Mouse (Mus musculus) midbrain, embryonic 14.5 days (tissue): ENCODE measurements at regions not wholly inside any gene's neighbourhood (a gene's known extent, or its start where the extent isn't known, plus 50 kb on each side); places are given as distances from the start of the nearest gene placed in this dataset.

ENCODE experiments used
- ATAC-seq: fragments of 200-750 bp; cut with Nextera tagmentation; 2 replicates; pipeline ENCODE4 v1.8.0; 2017; ENCODE audit warnings: moderate number of reproducible peaks, moderate library complexity; ENCODE audit not compliant: low FRiP score, low TSS enrichment
- DNase-seq: peaks from one replicate; pipeline ENCODE4 v3.0.0-alpha.2; 2015
- H3K27ac ChIP-seq: fragments of 300-500 bp; sonication (generic); replicated peaks from 2 replicates; pipeline ENCODE4 v1.5.1; 2014; ENCODE audit warnings: mild to moderate bottlenecking, low read depth, low read length, moderate library complexity
- H3K27me3 ChIP-seq: fragments of 300-500 bp; sonication (generic); 2 replicates; pipeline ENCODE4 v1.6.1; 2014; ENCODE audit warnings: low read length, control low read depth, mixed read lengths; ENCODE audit not compliant: control insufficient read depth, insufficient read depth
- H3K36me3 ChIP-seq: fragments of 300-500 bp; sonication (generic); 2 replicates; pipeline ENCODE4 v1.6.1; 2014; ENCODE audit warnings: low read length, control low read depth; ENCODE audit not compliant: control insufficient read depth, insufficient read depth
- H3K4me1 ChIP-seq: fragments of 300-500 bp; sonication (generic); 2 replicates; pipeline ENCODE4 v1.6.1; 2014; ENCODE audit warnings: mild to moderate bottlenecking, antibody characterized with exemption, low read length, control low read depth; ENCODE audit not compliant: control insufficient read depth, insufficient read depth
- H3K4me2 ChIP-seq: fragments of 300-500 bp; sonication (generic); 2 replicates; pipeline ENCODE4 v1.6.1; 2014; ENCODE audit warnings: mild to moderate bottlenecking, low read length, moderate library complexity
- H3K4me3 ChIP-seq: fragments of 300-500 bp; sonication (generic); replicated peaks from 2 replicates; pipeline ENCODE4 v1.5.1; 2014; ENCODE audit warnings: low read depth, low read length
- H3K9ac ChIP-seq: fragments of 300-500 bp; sonication (generic); replicated peaks from 2 replicates; pipeline ENCODE4 v1.6.1; 2014; ENCODE audit warnings: mild to moderate bottlenecking, low read length, moderate library complexity
- H3K9me3 ChIP-seq: fragments of 300-500 bp; sonication (generic); 2 replicates; pipeline ENCODE4 v1.6.1; 2016; ENCODE audit warnings: low read length, control low read depth, mixed read lengths; ENCODE audit not compliant: control insufficient read depth
- WGBS: fragments of 180-500 bp; shearing (Covaris S2); extraction: QIAGEN DNeasy Blood & Tissue Kit; methylation state at CpG from one replicate; pipeline ENCODE4 v1.1.7; 2014; 5-methylcytosine and 5-hydroxymethylcytosine counted together

DNA sequence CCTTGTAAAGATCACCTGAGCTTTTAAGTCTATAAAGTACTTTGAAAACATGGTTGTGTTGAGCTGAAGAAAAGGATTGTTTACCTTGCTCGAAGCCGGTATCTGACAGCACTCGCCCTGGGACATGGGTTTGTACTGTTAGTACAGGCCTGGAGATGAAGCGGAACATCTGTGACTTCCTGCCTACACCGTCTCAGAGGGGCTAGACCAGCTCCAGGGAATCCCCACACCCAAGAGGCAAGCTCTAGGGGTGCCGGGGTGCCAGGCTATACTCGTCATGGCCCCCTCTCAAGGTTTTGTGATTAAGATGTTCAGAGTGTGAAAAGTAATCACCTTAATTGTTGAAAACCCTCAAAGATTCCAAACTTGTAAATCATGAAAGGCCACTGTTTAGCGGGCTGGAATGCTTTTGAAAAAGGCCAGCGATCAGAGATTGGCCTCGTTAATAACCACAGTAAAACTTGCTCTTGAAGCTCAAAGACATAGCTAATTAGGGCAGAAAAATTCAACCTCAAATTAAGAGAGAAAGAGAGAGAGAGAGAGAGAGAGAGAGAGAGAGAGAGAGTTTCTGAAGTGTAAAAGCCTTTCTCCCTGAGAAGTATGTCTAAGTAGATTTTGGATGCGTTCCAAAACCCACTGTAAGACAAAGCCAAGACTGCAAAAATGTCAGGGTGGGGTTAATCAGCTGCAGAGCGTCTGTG is 202.9 kb downstream of the Mycn start:
- H3K4me1 ChIP-seq, result peaks cover 10% of the 10 kb centered on the region
- no peaks in the 10 kb centered on the region for H3K36me3 ChIP-seq
- ATAC-seq, result no peak
- peak; percentile 74 for DNase-seq
- H3K4me2 ChIP-seq, result no peak overlapping the region
- H3K27ac ChIP-seq, result 0 out of 2 replicates have a peak overlapping the region, but pooled peaks have one; percentile 22
- 32% methylated on average over 12 of the region's 12 CpGs for WGBS
- H3K9ac ChIP-seq, result no peak overlapping the region
- no peak overlapping the region for H3K4me3 ChIP-seq
- no peaks in the 10 kb centered on the region for H3K27me3 ChIP-seq
- no peaks in the 10 kb centered on the region for H3K9me3 ChIP-seq

DNA sequence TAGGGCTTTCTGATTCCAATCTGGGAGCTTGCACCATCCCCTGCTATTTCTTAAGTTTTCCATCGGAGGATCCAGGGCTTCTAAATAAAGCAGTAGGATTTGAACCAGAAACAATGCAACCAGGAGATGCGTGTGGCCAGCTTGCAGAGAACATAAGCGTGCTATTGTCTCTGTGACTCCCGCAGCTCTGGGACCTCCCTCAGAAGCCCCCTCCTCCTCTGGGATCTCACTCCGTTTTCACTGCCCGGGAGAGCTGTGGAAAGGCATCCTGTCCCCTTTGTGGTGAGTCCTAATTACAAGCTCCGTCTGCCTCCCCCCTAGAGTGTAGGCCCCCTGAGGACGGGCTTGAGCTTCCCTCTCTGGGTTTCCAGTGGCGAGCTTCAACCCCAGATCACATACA is 215.9 kb downstream of the Mycn start:
- H3K9ac ChIP-seq, result no peak overlapping the region; the same call in 1 of the 2 replicates
- DNase-seq (peak; percentile 45), ATAC-seq (no peak)
- H3K9me3 ChIP-seq, result 0 out of 2 replicates have a peak, but pooled peaks cover 2% of the 10 kb centered on the region
- no peaks in the 10 kb centered on the region for H3K27me3 ChIP-seq
- no peak overlapping the region for H3K4me3 ChIP-seq
- H3K36me3 ChIP-seq, result no peaks in the 10 kb centered on the region
- 3% methylated on average over 9 of the region's 9 CpGs for WGBS
- peak overlapping the region; percentile 43 for H3K27ac ChIP-seq
- H3K4me2 ChIP-seq, result peak overlapping the region; percentile 33
- H3K4me1 ChIP-seq, result peaks cover 27% of the 10 kb centered on the region

DNA sequence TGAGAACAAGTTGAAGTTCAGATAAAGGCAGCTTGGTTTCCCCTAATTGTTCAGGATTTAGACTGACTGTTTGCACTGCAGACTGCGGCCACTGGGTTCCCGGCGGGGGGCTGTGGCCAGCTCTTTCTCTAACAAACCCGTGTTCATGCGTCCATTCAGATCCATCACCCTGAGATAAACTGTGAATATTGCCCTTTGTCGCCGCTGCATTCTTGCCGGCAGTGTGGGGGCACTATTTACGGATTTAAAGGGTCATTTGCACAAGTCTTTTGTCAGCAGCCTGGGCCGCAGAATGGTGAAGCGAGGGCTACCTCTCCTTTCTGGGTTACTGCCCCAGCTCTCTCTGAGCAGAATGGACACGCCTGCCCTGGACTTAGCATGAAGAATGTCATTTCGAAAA is 216.6 kb downstream of the Mycn start:
- Histone ChIP-seq H3K4me1 (peaks cover 27% of the 10 kb centered on the region), H3K4me3 (no peak overlapping the region), H3K9ac (peak overlapping the region; percentile 17; the same call in 1 of the 2 replicates), H3K36me3 (no peaks in the 10 kb centered on the region), H3K27me3 (no peaks in the 10 kb centered on the region), H3K27ac (no peak overlapping the region; the same call in 1 of the 2 replicates), H3K9me3 (0 out of 2 replicates have a peak, but pooled peaks cover 2% of the 10 kb centered on the region), H3K4me2 (peak overlapping the region; percentile 33)
- ATAC-seq (peak; percentile 37; the same call in 1 of the 2 replicates), DNase-seq (peak; percentile 68)
- 2% methylated on average over 13 of the region's 13 CpGs for WGBS

DNA sequence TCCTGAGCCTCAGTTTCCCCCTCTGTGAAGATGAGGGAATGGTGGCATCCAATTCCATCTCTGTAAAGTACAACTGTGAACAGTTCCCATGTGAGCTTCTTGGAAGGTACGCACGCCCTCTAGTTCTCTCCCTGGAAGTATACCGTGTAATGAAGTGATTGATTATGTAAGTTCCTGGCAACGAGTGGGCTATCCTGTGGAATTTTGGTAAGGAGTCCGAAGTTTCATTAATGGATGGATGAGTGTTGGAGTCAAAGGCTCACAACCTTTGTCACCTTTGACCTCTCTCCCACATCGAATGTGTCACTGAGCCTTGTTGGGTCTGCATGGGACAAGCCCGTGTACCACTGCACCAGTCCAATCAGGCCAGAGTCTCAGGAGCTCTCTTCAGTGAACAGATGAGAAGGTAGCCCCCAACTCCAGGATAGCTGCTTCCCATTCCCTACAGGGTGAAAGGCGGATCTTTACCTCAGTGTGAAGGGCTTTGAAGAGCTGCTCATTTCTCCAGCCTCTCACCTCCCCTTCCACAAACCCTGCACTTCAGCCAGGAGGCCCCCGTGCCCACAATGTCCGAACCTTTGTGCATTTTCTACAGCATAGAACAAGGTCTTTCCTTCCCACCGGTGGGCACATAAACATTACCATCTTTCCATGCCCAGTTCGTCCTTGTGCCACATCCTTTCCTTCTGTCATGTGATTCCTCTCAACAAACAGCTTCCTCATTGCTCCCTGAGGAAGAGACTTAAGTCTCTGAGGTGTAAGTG is 217.8 kb downstream of the Mycn start:
- H3K27ac ChIP-seq, result peak overlapping the region; percentile 75
- H3K27me3 ChIP-seq, result no peaks in the 10 kb centered on the region
- H3K36me3 ChIP-seq, result no peaks in the 10 kb centered on the region
- H3K4me1 ChIP-seq, result peaks cover 27% of the 10 kb centered on the region
- WGBS, result 17% methylated on average over 12 of the region's 12 CpGs
- H3K9ac ChIP-seq, result peak overlapping the region; percentile 45; the same call in 1 of the 2 replicates
- peak; percentile 51 for ATAC-seq
- H3K4me3 ChIP-seq, result 0 out of 2 replicates have a peak overlapping the region, but pooled peaks have one; percentile 1
- no peaks in the 10 kb centered on the region for H3K9me3 ChIP-seq
- no peak for DNase-seq
- peak overlapping the region; percentile 45 for H3K4me2 ChIP-seq

DNA sequence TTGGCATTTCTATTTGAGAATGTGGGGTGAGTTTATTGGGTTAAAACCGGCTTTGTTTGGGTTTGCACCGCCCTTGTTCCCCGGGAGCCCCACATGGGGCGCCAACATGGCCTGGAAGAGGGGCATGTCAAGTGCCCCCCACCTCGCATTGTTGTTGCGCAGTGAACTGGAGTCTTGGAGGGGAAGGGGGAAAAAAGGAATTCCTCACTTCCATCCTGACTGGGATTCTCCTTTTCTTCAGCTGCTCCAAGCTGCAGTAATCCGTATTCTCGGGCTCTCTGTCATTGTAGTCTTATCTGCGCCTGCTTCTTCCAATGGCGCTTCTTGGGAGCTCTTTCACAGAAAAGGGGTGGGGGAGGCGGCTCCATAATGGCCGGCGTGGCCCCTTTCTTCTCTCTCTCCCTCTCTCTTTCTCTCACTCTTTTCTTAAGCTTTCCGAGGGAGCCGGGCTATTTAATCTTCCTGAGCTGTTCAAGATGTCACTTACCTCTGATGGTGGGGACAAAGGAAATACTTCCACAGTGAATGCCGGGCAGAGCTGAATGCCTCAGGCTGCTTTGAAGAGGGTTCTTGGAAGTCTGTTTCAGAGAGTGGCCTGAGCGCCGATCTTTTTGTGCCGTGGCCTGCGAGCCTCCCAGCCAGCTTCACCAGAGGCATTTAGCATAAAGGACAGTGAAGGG is 218.6 kb downstream of the Mycn start:
- peak overlapping the region; percentile 75 for H3K27ac ChIP-seq
- H3K36me3 ChIP-seq, result no peaks in the 10 kb centered on the region
- peak overlapping the region; percentile 45 for H3K4me2 ChIP-seq
- no peaks in the 10 kb centered on the region for H3K9me3 ChIP-seq
- peak overlapping the region; percentile 45; the same call in 1 of the 2 replicates for H3K9ac ChIP-seq
- 0 out of 2 replicates have a peak overlapping the region, but pooled peaks have one; percentile 1 for H3K4me3 ChIP-seq
- ATAC-seq (peak; percentile 69), DNase-seq (peak; percentile 80)
- H3K4me1 ChIP-seq, result peaks cover 27% of the 10 kb centered on the region
- WGBS, result 3% methylated on average over 20 of the region's 20 CpGs
- H3K27me3 ChIP-seq, result no peaks in the 10 kb centered on the region

DNA sequence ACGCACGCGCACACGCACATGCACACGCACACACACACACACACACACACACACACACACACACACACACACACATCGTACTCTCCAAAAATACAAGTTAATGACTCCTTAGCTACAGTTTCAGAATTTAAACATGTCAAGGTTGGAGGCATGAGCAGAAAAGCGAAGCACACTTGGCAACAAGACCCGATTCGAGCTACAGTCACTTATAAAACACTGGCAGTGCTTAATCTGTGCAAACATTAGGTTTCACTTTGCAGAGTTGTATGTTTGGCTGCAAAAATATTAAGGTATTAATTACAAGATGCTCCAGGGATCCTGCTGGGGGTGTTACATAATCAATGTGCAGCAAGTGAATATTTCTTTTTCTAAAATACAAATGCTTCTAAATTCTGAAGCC is 225.0 kb downstream of the Mycn start:
- no peaks in the 10 kb centered on the region for H3K27me3 ChIP-seq
- no peak overlapping the region for H3K4me3 ChIP-seq
- ATAC-seq, result no peak
- no peak for DNase-seq
- H3K9ac ChIP-seq, result no peak overlapping the region
- no peaks in the 10 kb centered on the region for H3K36me3 ChIP-seq
- 95% methylated on average over 9 of the region's 9 CpGs for WGBS
- no peaks in the 10 kb centered on the region for H3K9me3 ChIP-seq
- H3K4me2 ChIP-seq, result no peak overlapping the region
- 0 out of 2 replicates have a peak, but pooled peaks cover 2% of the 10 kb centered on the region for H3K4me1 ChIP-seq
- no peak overlapping the region for H3K27ac ChIP-seq

DNA sequence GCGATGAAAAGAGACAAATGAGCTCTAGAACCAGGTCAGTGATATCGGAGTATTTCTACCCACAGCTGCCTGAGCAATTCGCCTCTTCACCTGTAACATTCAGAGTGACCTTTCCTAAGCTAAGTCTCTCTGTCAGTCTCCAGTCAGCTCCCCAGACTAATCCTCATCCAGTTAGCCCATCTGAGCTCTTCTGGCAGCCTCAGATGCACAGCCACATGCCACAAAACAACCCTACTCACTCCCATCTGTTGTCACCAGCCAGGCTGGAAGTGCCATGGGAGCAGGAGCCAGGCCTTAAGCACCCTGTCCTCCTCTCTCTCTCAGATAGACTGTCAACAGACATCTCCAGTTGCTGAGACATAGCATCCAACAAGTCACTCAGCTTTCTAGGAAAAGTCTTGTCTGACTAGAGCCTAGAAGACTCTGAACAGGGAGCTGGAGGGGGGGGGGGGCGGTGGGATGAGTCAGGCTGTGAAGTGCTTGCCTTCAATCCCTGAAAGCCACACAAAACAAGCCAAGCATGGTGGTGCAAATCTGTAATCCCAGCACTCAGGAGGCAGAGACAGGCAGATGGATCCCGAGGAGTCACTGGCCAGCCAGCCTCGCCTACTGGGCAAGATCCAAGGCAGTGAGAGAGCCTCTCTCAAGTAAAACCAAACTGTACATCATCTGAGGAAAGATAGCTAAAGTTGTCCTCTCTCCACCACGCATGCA is 225.6 kb downstream of the Mycn start:
- Histone ChIP-seq H3K36me3 (no peaks in the 10 kb centered on the region), H3K9me3 (no peaks in the 10 kb centered on the region), H3K9ac (no peak overlapping the region), H3K27ac (no peak overlapping the region), H3K4me1 (0 out of 2 replicates have a peak, but pooled peaks cover 2% of the 10 kb centered on the region), H3K4me3 (no peak overlapping the region), H3K4me2 (no peak overlapping the region), H3K27me3 (no peaks in the 10 kb centered on the region)
- DNase-seq (no peak), ATAC-seq (no peak)
- WGBS, result 70% methylated on average over 7 of the region's 7 CpGs

DNA sequence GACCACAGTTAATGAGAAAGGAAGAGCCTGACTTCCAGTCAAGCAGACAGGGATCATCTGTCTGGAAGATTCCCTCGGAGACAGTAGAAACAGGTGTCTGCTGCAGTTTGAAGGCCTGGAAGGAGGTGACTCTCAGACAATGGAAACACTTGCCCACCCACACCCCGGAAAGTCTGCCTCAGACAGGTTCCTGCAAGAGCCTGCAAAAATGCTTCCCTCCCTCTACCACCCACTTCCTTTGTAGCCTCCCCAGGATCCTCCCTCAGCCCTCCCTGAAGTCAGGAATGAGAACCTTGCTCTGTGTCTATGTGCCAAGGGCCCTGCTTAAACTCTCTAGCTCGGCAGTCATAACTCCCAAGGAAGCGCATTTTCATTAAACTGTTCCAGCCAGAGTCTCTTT is 226.2 kb downstream of the Mycn start:
- H3K4me1 ChIP-seq, result 0 out of 2 replicates have a peak, but pooled peaks cover 2% of the 10 kb centered on the region
- WGBS, result 64% methylated on average over 4 of the region's 4 CpGs
- no peaks in the 10 kb centered on the region for H3K27me3 ChIP-seq
- no peaks in the 10 kb centered on the region for H3K36me3 ChIP-seq
- ATAC-seq, result no peak
- H3K9me3 ChIP-seq, result no peaks in the 10 kb centered on the region
- DNase-seq, result no peak
- H3K27ac ChIP-seq, result no peak overlapping the region
- no peak overlapping the region for H3K9ac ChIP-seq
- no peak overlapping the region for H3K4me2 ChIP-seq
- H3K4me3 ChIP-seq, result no peak overlapping the region
